Mouse (Mus musculus) intestine, postnatal 0 days (tissue): ENCODE results near the gene Scml4. TPM values are rescaled to one million over a fixed set of nuclear protein-coding genes. Genes with fewer than 3 reads are reported as not detected.

Source experiments
- ATAC-seq: fragments of 200-750 bp; cut with Nextera tagmentation; 2 replicates; pipeline ENCODE4 v1.8.0; 2017; ENCODE audit warnings: mild to moderate bottlenecking, moderate TSS enrichment, moderate library complexity
- H3K27ac ChIP-seq: fragments of 300-500 bp; sonication (generic); 2 replicates; pipeline ENCODE4 v1.5.1; 2014; ENCODE audit warnings: mild to moderate bottlenecking, low read depth, low read length, moderate library complexity
- H3K27me3 ChIP-seq: fragments of 300-500 bp; sonication (generic); replicated peaks from 2 replicates; pipeline ENCODE4 v1.6.1; 2014; ENCODE audit warnings: low read length, mixed read lengths; ENCODE audit not compliant: control insufficient read depth, insufficient read depth
- H3K36me3 ChIP-seq: fragments of 300-500 bp; sonication (generic); 2 replicates; pipeline ENCODE4 v1.6.1; 2014; ENCODE audit warnings: mild to moderate bottlenecking, moderate library complexity; ENCODE audit not compliant: control insufficient read depth, insufficient read depth
- H3K4me1 ChIP-seq: fragments of 300-500 bp; sonication (generic); replicated peaks from 2 replicates; pipeline ENCODE4 v1.6.1; 2014; ENCODE audit warnings: antibody characterized with exemption, low read length, mixed read lengths; ENCODE audit not compliant: control insufficient read depth, insufficient read depth
- H3K4me2 ChIP-seq: fragments of 300-500 bp; sonication (generic); replicated peaks from 2 replicates; pipeline ENCODE4 v1.6.1; 2014; ENCODE audit warnings: low read depth, mild to moderate bottlenecking, moderate library complexity
- H3K4me3 ChIP-seq: fragments of 300-500 bp; sonication (generic); 2 replicates; pipeline ENCODE4 v1.5.1; 2014; ENCODE audit warnings: low read depth, low read length
- H3K9ac ChIP-seq: fragments of 300-500 bp; sonication (generic); 2 replicates; pipeline ENCODE4 v1.6.1; 2014; ENCODE audit warnings: mild to moderate bottlenecking, low read depth, low read length
- H3K9me3 ChIP-seq: fragments of 300-500 bp; sonication (generic); 2 replicates; pipeline ENCODE4 v1.6.1; 2016; ENCODE audit warnings: mixed run types; ENCODE audit not compliant: control insufficient read depth
- CTCF ChIP-seq: sonication (generic); IDR thresholded peaks from 2 replicates; pipeline ENCODE4 v1.5.1; 2016; ENCODE audit warnings: low read depth, mild to moderate bottlenecking, control low read depth, antibody characterized with exemption, moderate library complexity
- WGBS: fragments of 180-500 bp; shearing (Covaris S2); extraction: QIAGEN DNeasy Blood & Tissue Kit; methylation state at CpG from one replicate; pipeline ENCODE4 v1.1.7; 2014; 5-methylcytosine and 5-hydroxymethylcytosine counted together
- polyA plus RNA-seq: library from polyadenylated mRNA; unstranded; fragments of >200 nt; fragmentation: Nextera tagmentation; extraction: Ambion mirVana; gene quantifications from 2 replicates; pipeline ENCODE4 v1.2.1, GENCODE M21; 2015

Scml4 gene
- polyA plus RNA-seq, 1 experiment from 2014 or later, result 13.0 TPM

GRCm38 (mm10) chr10:42962655-42963054 lies 102.5 kb downstream of the Scml4 start:
- H3K9me3 ChIP-seq, result no peaks in the 10 kb centered on the region

DNA sequence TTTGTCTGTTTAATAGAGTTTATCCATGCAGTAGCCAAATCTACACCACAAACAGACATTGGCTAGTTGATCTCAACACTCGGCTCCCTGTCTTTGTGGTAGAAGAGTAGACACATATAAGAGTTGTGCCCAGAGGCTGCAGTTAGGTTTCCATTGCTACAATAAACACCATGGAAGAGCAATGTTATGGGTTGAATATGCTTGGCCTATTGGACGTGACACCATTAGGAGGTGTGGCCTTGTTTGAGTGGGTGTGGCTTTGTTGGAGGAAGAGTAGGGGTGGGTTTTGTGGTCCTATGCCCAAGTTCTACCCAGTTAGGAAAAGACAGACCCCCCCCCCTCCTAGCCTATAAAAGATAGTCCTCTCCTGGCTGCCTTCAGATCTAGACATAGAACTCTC lies 102.9 kb downstream of the Scml4 start:
- H3K27ac ChIP-seq, result no peak overlapping the region
- no peaks in the 10 kb centered on the region for H3K27me3 ChIP-seq
- H3K4me3 ChIP-seq, result no peak overlapping the region
- ATAC-seq, result no peak
- WGBS, result 90% methylated on average over 2 of the region's 2 CpGs
- no peak overlapping the region for H3K9ac ChIP-seq
- H3K4me1 ChIP-seq, result no peaks in the 10 kb centered on the region
- H3K36me3 ChIP-seq, result 0 out of 2 replicates have a peak, but pooled peaks cover 8% of the 10 kb centered on the region
- TF ChIP-seq CTCF, result no peak
- no peak overlapping the region for H3K4me2 ChIP-seq
- no peaks in the 10 kb centered on the region for H3K9me3 ChIP-seq

More at GRCm38 (mm10) chr10:42962655-42963054, 102.5 kb downstream of the Scml4 start:
- H3K27me3 ChIP-seq, result no peaks in the 10 kb centered on the region
- no peak overlapping the region for H3K4me3 ChIP-seq
- H3K36me3 ChIP-seq, result 0 out of 2 replicates have a peak, but pooled peaks cover 8% of the 10 kb centered on the region
- TF ChIP-seq CTCF, result no peak
- H3K27ac ChIP-seq, result no peak overlapping the region
- H3K4me2 ChIP-seq, result no peak overlapping the region
- H3K9ac ChIP-seq, result no peak overlapping the region
- H3K4me1 ChIP-seq, result no peaks in the 10 kb centered on the region
- no peak for ATAC-seq
- WGBS, result 79% methylated on average over 13 of the region's 13 CpGs

- Histone ChIP-seq H3K4me1 (no peaks in the 10 kb centered on the region; the same call in 1 of the 2 replicates), H3K27me3 (no peaks in the 10 kb centered on the region), H3K9ac (no peak overlapping the region), H3K36me3 (no peaks in the 10 kb centered on the region), H3K27ac (no peak overlapping the region), H3K4me2 (no peak overlapping the region), H3K9me3 (no peaks in the 10 kb centered on the region), H3K4me3 (no peak overlapping the region)
- ATAC-seq, result no peak
- WGBS, result 31% methylated on average over 2 of the region's 2 CpGs
- TF ChIP-seq CTCF, result no peak
Measured at GRCm38 (mm10) chr10:42968332-42968731, 108.2 kb downstream of the Scml4 start.

GRCm38 (mm10) chr10:42972504-42973172 lies 112.5 kb downstream of the Scml4 start:
- WGBS, result 25% methylated on average over 18 of the region's 18 CpGs
- Histone ChIP-seq H3K36me3 (no peaks in the 10 kb centered on the region), H3K4me3 (peak overlapping the region; percentile 26), H3K9ac (no peak overlapping the region; the same call in 1 of the 2 replicates), H3K4me1 (no peaks in the 10 kb centered on the region; the same call in 1 of the 2 replicates), H3K4me2 (peak overlapping the region; percentile 62), H3K27ac (no peak overlapping the region), H3K9me3 (no peaks in the 10 kb centered on the region), H3K27me3 (no peaks in the 10 kb centered on the region)
- ATAC-seq, result peak; percentile 70
- TF ChIP-seq CTCF, result peak; percentile 90

DNA sequence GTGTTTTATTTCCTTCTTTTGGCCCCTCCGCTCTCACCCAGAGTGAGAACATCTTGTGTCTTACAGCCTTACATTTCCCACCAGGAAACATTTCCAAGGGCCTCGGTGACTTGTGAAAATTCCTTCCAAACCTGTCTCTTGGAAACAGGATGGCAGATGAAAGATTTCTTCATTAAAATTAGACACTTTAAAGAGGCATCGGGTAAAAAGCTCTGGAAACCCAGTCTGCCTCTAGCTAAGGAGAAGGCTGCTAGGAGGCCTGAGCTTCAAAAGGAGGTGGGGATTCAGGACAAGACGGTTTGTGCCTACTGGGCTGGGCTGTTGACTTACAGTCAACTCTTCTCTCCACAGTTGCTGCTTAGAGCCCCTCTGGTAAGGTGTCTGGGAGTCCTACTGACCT lies 113.4 kb downstream of the Scml4 start:
- no peaks in the 10 kb centered on the region for H3K9me3 ChIP-seq
- no peak overlapping the region for H3K4me3 ChIP-seq
- no peak overlapping the region for H3K9ac ChIP-seq
- no peak overlapping the region for H3K4me2 ChIP-seq
- no peak overlapping the region for H3K27ac ChIP-seq
- no peaks in the 10 kb centered on the region; the same call in 1 of the 2 replicates for H3K4me1 ChIP-seq
- TF ChIP-seq CTCF, result no peak
- 60% methylated on average over 4 of the region's 4 CpGs for WGBS
- no peaks in the 10 kb centered on the region for H3K36me3 ChIP-seq
- no peaks in the 10 kb centered on the region for H3K27me3 ChIP-seq
- no peak for ATAC-seq

- Histone ChIP-seq H3K36me3 (no peaks in the 10 kb centered on the region), H3K9me3 (no peaks in the 10 kb centered on the region), H3K27me3 (no peaks in the 10 kb centered on the region), H3K9ac (no peak overlapping the region), H3K4me2 (no peak overlapping the region), H3K4me3 (no peak overlapping the region), H3K27ac (no peak overlapping the region), H3K4me1 (no peaks in the 10 kb centered on the region; the same call in 1 of the 2 replicates)
- WGBS, result 78% methylated on average over 6 of the region's 6 CpGs
- no peak for ATAC-seq
- no peak for TF ChIP-seq CTCF
Measured at GRCm38 (mm10) chr10:42976577-42976976, 116.4 kb downstream of the Scml4 start.
